Mouse (Mus musculus) ES-Bruce4 (cell line): Measurements from ENCODE around the gene Ttc21b. TPM values are rescaled to one million over a fixed set of nuclear protein-coding genes. Genes with fewer than 3 reads are reported as not detected.

Experiments used
- H3K27ac ChIP-seq: 2 replicates; pipeline ENCODE4 v1.5.1; 2012; ENCODE audit warnings: low read length, inconsistent platforms; ENCODE audit not compliant: insufficient read depth
- H3K27me3 ChIP-seq: 2 replicates; pipeline ENCODE4 v1.6.1; 2012; ENCODE audit warnings: mild to moderate bottlenecking, low read length, inconsistent platforms; ENCODE audit not compliant: control insufficient read depth, poor library complexity, insufficient read depth, severe bottlenecking
- H3K36me3 ChIP-seq: 2 replicates; pipeline ENCODE4 v1.6.1; 2012; ENCODE audit warnings: inconsistent platforms, mild to moderate bottlenecking, low read length, moderate library complexity; ENCODE audit not compliant: control insufficient read depth, poor library complexity, insufficient read depth, severe bottlenecking
- H3K4me1 ChIP-seq: one replicate; pipeline ENCODE4 v1.8.1; 2011; ENCODE audit warnings: low read length; ENCODE audit not compliant: control insufficient read depth, insufficient read depth
- H3K4me3 ChIP-seq: 2 replicates; pipeline ENCODE4 v1.5.1; 2011; ENCODE audit warnings: low read depth, mild to moderate bottlenecking, low read length
- H3K9ac ChIP-seq: 2 replicates; pipeline ENCODE4 v1.6.1; 2012; ENCODE audit warnings: low read depth, mild to moderate bottlenecking, inconsistent platforms; ENCODE audit not compliant: poor library complexity, severe bottlenecking
- H3K9me3 ChIP-seq: replicated peaks from 2 replicates; pipeline ENCODE4 v1.6.1; 2012; ENCODE audit warnings: mild to moderate bottlenecking, low read length, inconsistent platforms; ENCODE audit not compliant: control insufficient read depth, poor library complexity, insufficient read depth, severe bottlenecking
- CTCF ChIP-seq: IDR thresholded peaks from one replicate; pipeline ENCODE4 v1.8.1; 2011; ENCODE audit warnings: low read depth, low read length
- EP300 ChIP-seq: IDR thresholded peaks from 2 replicates; pipeline ENCODE4 v1.6.1; 2011; ENCODE audit warnings: low read depth, low read length; ENCODE audit not compliant: insufficient read depth
- POLR2A ChIP-seq: IDR thresholded peaks from one replicate; pipeline ENCODE4 v1.8.1; 2011; ENCODE audit warnings: low read length; ENCODE audit not compliant: insufficient read depth
- polyA plus RNA-seq: library from polyadenylated mRNA; stranded (reverse); fragments of >200 nt; gene quantifications from 2 replicates; pipeline ENCODE4 v1.2.4, GENCODE M21; 2011; ENCODE audit warnings: low read depth; ENCODE audit not compliant: missing spikeins, insufficient read depth, insufficient read length

Ttc21b gene
- polyA plus RNA-seq, 1 experiment, result 22.4 TPM

DNA sequence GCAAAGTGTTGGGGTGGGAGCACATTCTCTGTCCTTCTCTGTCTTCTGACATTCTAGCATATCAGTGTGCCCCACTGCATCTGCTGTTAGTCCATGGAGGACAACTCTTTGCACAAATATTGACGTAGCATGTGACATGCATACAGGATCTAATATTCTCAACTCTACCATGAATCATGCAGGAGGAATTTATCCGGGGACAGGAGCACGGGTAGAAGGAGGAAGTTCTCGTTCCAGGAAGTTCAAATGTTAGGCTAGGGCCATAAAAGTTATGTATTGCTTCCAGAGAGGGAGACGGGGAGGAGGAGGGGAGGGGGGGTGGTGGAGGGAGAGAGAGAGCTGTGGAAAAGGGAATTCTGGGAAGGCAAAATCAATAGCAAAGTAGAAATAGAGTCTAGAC lies 111.6 kb downstream of the Ttc21b start:
- Histone ChIP-seq H3K9me3 (no peaks in the 10 kb centered on the region), H3K27ac (no peak overlapping the region), H3K9ac (no peak overlapping the region), H3K27me3 (no peaks in the 10 kb centered on the region), H3K36me3 (no peaks in the 10 kb centered on the region), H3K4me3 (no peak overlapping the region), H3K4me1 (no peaks in the 10 kb centered on the region)
- TF ChIP-seq EP300 (no peak), CTCF (no peak), POLR2A (no peak)

DNA sequence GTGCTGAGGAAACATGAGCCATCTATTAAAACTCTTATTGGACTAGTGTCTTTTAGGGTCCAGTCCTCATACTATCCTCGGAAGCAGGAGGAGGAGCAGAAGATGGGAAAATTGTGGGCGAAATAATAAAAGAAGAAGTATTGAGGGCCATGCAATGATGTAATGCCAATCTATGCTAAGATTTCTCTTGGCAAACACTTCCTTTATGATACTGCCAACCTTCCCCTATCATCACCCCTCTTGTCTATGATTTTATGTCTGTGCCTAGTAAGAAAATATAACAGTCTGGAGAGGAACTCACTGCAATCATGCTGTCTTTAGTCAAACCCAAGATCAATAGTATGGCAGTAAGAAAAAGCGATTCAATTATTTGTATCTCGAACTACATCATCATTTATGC lies 113.1 kb downstream of the Ttc21b start:
- no peak overlapping the region for H3K9ac ChIP-seq
- H3K9me3 ChIP-seq, result no peaks in the 10 kb centered on the region
- H3K27me3 ChIP-seq, result no peaks in the 10 kb centered on the region
- no peak overlapping the region for H3K4me3 ChIP-seq
- H3K4me1 ChIP-seq, result no peaks in the 10 kb centered on the region
- H3K36me3 ChIP-seq, result no peaks in the 10 kb centered on the region
- H3K27ac ChIP-seq, result no peak overlapping the region
- TF ChIP-seq EP300 (no peak), CTCF (no peak)

- TF ChIP-seq POLR2A (no peak), EP300 (no peak), CTCF (no peak)
- Histone ChIP-seq H3K4me3 (no peak overlapping the region), H3K36me3 (no peaks in the 10 kb centered on the region), H3K27ac (no peak overlapping the region), H3K4me1 (no peaks in the 10 kb centered on the region), H3K9ac (no peak overlapping the region), H3K9me3 (no peaks in the 10 kb centered on the region), H3K27me3 (no peaks in the 10 kb centered on the region)
Observed at GRCm38 (mm10) chr2:66142711-66143110, 113.7 kb downstream of the Ttc21b start.

DNA sequence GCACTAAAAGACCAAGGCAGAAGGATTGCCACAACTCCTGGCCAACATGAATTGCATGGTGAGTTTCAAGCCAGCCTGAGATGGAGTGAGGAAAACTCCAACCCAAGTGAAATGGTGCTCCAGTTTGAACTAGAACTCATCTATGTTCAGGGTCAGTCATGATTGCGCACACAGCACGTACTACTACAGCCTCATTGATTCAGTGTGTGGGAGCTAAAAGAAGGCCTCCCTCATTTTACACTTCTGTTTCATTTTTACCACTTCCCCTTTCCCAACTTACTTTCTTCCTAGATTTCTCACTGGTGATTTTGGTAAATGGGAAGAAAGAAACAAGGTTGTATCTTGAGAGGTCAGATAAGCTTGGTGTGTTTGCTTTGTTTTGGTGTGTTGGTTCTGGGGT lies 114.1 kb downstream of the Ttc21b start:
- no peak overlapping the region for H3K4me3 ChIP-seq
- H3K27me3 ChIP-seq, result no peaks in the 10 kb centered on the region
- no peak for TF ChIP-seq CTCF
- H3K9ac ChIP-seq, result no peak overlapping the region
- no peaks in the 10 kb centered on the region for H3K4me1 ChIP-seq
- H3K9me3 ChIP-seq, result no peaks in the 10 kb centered on the region
- H3K36me3 ChIP-seq, result no peaks in the 10 kb centered on the region
- no peak overlapping the region for H3K27ac ChIP-seq

DNA sequence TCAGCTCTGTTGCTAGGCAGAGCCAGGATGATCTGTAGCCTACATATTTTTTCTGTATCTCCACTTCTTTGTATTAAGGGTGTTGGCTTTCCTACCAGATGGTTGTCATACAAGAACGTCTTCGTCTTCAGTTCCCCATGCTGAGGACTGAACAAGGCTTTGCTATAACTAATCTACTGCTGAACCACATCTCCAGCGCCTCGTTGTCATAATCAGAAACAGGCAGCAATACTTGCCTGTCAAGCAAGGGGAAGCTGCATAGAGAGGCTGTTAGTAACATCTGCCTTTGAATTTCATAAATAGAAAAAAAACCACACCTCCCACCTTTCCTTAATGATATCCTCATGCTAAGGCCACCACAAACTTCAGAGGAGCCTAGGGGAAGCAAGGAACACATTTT lies 116.2 kb downstream of the Ttc21b start:
- H3K36me3 ChIP-seq, result no peaks in the 10 kb centered on the region
- no peaks in the 10 kb centered on the region for H3K4me1 ChIP-seq
- TF ChIP-seq POLR2A, result no peak
- TF ChIP-seq EP300, result no peak
- no peak for TF ChIP-seq CTCF
- no peaks in the 10 kb centered on the region for H3K27me3 ChIP-seq
- no peaks in the 10 kb centered on the region for H3K9me3 ChIP-seq
- no peak overlapping the region for H3K27ac ChIP-seq
- H3K4me3 ChIP-seq, result no peak overlapping the region
- H3K9ac ChIP-seq, result no peak overlapping the region

Other genes starting within 250 kb of the Ttc21b start
- 15.9 and 23.4 TPM in 2 replicates for gene Galnt3, start 131.6 kb downstream of the Ttc21b start, polyA plus RNA-seq
- gene Scn1a, start 184.2 kb upstream of the Ttc21b start, polyA plus RNA-seq, result 0.23 and 0.25 TPM in 2 replicates